Mouse (Mus musculus): ENCODE measurements around the gene Eif4a1. TPM values are rescaled to one million over a fixed set of nuclear protein-coding genes. Genes with fewer than 3 reads are reported as not detected.

Eif4a1 gene
- polyA plus RNA-seq, 1 experiment from 2014 or later, result 481 TPM

GRCm38 (mm10) chr11:69682209-69682839 is 10.1 kb upstream of the Eif4a1 start:
- WGBS, result 24% methylated on average over 24 of the region's 24 CpGs
- DNase-seq (ENCODE audit: low spot score), result no peak
- Histone ChIP-seq H3K9me3 (no peaks in the 10 kb centered on the region), H3K36me3 (peaks cover 33% of the 10 kb centered on the region), H3K4me1 (peaks cover 37% of the 10 kb centered on the region), H3K27ac (peak overlapping the region; percentile 94), H3K27me3 (ENCODE audit: insufficient read depth, poor library complexity, severe bottlenecking) (peaks cover 23% of the 10 kb centered on the region), H3K4me3 (peak overlapping the region; percentile 90)

GRCm38 (mm10) chr11:69681314-69682208 is 9.3 kb upstream of the Eif4a1 start, which contains the start of gene Senp3:
Gene Senp3 (minus strand): TSS chr11:69682084.
- under 1% methylated on average over 79 of the region's 80 CpGs for WGBS
- H3K4me3 ChIP-seq, result peak within 1 kb of the TSS; percentile 90
- H3K27ac ChIP-seq, result peak within 1 kb of the TSS; percentile 94
- peaks cover 40% of the 10 kb centered on the region for H3K36me3 ChIP-seq
- H3K9me3 ChIP-seq, result no peaks in the 10 kb centered on the region
- H3K4me1 ChIP-seq, result peaks cover 31% of the 10 kb centered on the region
- DNase-seq (ENCODE audit: low spot score), result peak; percentile 98
- H3K27me3 ChIP-seq (ENCODE audit: insufficient read depth, poor library complexity, severe bottlenecking), result peaks cover 17% of the 10 kb centered on the region

- H3K27ac ChIP-seq, result 0 out of 2 replicates have a peak overlapping the region, but pooled peaks have one; percentile 42
- WGBS, result 88% methylated on average over 30 of the region's 30 CpGs
These were observed 8.1 kb upstream of the Eif4a1 start for GRCm38 (mm10) chr11:69680136-69680855.

GRCm38 (mm10) chr11:69679144-69679543 is 6.9 kb upstream of the Eif4a1 start:
- Histone ChIP-seq H3K36me3 (peaks cover 65% of the 10 kb centered on the region), H3K4me3 (no peak overlapping the region), H3K9me3 (no peaks in the 10 kb centered on the region), H3K4me1 (peaks cover 21% of the 10 kb centered on the region), H3K27me3 (ENCODE audit: insufficient read depth, poor library complexity, severe bottlenecking) (peaks cover 4% of the 10 kb centered on the region; the same call in 1 of the 2 replicates), H3K27ac (no peak overlapping the region)
- DNase-seq (ENCODE audit: low spot score), result no peak
- 100% methylated on average over 2 of the region's 2 CpGs for WGBS

More at GRCm38 (mm10) chr11:69680136-69680855, 8.1 kb upstream of the Eif4a1 start:
- Histone ChIP-seq H3K4me3 (peak overlapping the region; percentile 90), H3K27me3 (ENCODE audit: insufficient read depth, poor library complexity, severe bottlenecking) (peaks cover 15% of the 10 kb centered on the region), H3K9me3 (no peaks in the 10 kb centered on the region), H3K4me1 (peaks cover 26% of the 10 kb centered on the region), H3K36me3 (peaks cover 53% of the 10 kb centered on the region)
- DNase-seq (ENCODE audit: low spot score), result no peak

DNA sequence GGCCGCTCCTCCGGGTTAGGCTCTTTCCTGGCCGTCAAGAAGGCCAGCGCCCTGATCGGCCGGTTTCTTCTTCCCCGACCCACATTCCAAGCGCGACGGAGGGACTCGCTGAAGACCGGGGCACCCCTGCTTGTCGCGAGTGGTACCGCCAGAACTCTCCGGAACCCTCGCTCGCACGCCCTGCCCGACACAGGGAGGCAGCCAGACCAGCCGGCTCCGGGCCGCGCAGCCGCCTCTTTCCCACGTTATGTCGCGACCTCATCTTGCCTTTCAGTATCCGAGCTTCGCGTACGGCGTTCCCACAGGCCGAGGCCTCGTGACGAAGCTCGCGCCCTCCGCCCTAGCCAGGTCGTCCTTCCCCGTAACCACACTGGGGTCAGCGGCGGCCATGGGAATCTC is 498 bp downstream of the Eif4a1 start:
- Histone ChIP-seq H3K4me3 (peak overlapping the region; percentile 100), H3K27me3 (ENCODE audit: insufficient read depth, poor library complexity, severe bottlenecking) (no peaks in the 10 kb centered on the region), H3K9me3 (no peaks in the 10 kb centered on the region), H3K4me1 (peaks cover 7% of the 10 kb centered on the region), H3K27ac (peak overlapping the region; percentile 100), H3K36me3 (peaks cover 85% of the 10 kb centered on the region)
- under 1% methylated on average over 43 of the region's 43 CpGs for WGBS
- peak; percentile 87 for DNase-seq (ENCODE audit: low spot score)

DNA sequence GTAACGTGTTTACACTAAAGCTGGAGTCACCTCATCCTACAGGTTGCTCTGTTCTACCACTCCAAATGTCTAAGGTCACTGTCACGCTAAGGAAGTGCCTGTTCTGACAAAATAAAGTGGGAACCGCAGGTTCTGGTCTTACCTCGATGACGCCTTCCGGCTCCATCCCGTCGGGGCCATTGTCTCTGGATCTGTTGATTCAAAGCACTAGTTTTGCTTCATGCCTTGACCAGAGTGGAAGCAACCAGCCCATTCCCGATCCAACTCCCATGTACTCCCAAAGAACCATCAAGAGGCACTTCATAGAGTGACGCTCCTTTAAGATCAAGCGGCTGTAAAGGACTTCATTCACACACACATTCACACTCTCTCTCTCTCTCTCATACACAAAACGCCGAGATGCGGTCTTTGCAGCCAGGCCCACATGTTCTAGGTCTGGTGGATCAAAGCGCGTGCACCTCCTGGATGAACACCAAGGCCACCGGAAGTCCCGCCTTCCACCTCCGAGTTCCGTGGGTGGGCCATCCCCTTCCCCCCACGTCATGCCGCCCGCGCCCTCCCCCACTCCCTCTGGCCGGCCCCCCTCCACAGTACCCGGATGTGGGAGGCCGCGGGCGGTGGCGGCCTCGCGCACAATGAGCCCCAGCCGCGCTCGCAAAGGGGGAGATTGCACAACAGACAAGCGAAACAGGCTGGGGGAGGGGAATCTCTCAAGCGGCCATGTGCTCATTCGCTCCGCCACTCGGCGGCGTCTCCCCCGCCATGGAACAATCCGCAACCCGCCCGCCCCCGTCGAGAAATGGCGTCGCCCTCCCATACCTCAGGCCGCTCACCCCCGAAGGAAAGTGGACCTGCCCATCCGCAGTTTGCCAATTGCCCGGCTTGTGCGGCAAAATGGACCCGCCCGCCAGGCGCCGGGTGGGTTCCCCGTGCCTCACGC is 1.2 kb downstream of the Eif4a1 start:
- no peaks in the 10 kb centered on the region for H3K27me3 ChIP-seq (ENCODE audit: insufficient read depth, poor library complexity, severe bottlenecking)
- H3K27ac ChIP-seq, result peak overlapping the region; percentile 100
- H3K4me1 ChIP-seq, result peaks cover 7% of the 10 kb centered on the region
- DNase-seq (ENCODE audit: low spot score), result peak; percentile 96
- WGBS, result 1% methylated on average over 61 of the region's 61 CpGs
- peak overlapping the region; percentile 100 for H3K4me3 ChIP-seq
- peaks cover 85% of the 10 kb centered on the region for H3K36me3 ChIP-seq
- no peaks in the 10 kb centered on the region for H3K9me3 ChIP-seq

GRCm38 (mm10) chr11:69666665-69667005 is 5.6 kb downstream of the Eif4a1 start:
- peaks cover 78% of the 10 kb centered on the region for H3K36me3 ChIP-seq
- no peak overlapping the region for H3K27ac ChIP-seq
- peaks cover 26% of the 10 kb centered on the region for H3K4me1 ChIP-seq
- DNase-seq (ENCODE audit: low spot score), result no peak
- no peaks in the 10 kb centered on the region for H3K9me3 ChIP-seq
- H3K27me3 ChIP-seq (ENCODE audit: insufficient read depth, poor library complexity, severe bottlenecking), result no peaks in the 10 kb centered on the region
- WGBS, result 86% methylated on average over 3 of the region's 3 CpGs
- no peak overlapping the region for H3K4me3 ChIP-seq

DNA sequence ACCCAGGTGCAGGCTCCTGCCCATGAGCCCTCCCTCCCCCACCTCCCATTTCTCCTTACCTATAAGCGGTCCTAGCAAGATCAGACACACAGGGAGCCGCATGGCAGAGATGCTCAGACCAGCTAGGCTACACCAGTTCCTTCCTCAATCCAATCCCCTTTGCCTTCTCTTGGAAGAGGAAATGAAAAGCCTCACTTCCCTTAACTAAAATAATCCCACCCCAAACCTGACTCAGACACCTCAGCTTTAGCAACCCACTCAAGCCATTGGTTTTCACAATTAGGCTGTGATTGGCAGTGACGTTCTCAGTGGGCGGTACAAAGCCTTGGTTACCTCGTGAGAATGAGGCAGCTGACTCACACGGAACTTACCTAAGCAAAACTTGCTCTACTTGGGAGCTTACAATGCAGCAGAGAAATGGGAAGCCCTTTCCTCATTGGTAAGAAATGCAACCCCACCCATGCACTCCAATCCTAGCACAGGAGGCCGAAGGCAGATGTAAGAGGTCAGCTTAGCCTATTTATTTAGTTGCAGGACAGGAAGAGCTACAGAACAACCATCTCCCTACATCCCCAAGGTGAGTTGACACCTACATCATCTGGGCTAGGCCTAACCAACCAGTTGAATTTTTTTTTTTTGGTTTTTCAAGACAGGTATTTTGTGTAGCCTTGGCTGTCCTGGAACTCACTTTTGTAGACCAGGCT is 6.1 kb downstream of the Eif4a1 start, which contains the start of gene Cd68:
Gene Cd68, minus strand, starts transcription at position 193 of the 704 bp plus-strand sequence.
- peaks cover 74% of the 10 kb centered on the region for H3K36me3 ChIP-seq
- no peaks in the 10 kb centered on the region for H3K27me3 ChIP-seq (ENCODE audit: insufficient read depth, poor library complexity, severe bottlenecking)
- 33% methylated on average over 7 of the region's 7 CpGs for WGBS
- no peak for DNase-seq (ENCODE audit: low spot score)
- H3K9me3 ChIP-seq, result no peaks in the 10 kb centered on the region
- peaks cover 31% of the 10 kb centered on the region for H3K4me1 ChIP-seq
- H3K27ac ChIP-seq, result 0 out of 2 replicates have a peak within 1 kb of the TSS, but pooled peaks have one; percentile 16
- H3K4me3 ChIP-seq, result no peak within 1 kb of the TSS

GRCm38 (mm10) chr11:69665457-69665960 is 6.7 kb downstream of the Eif4a1 start:
- H3K27me3 ChIP-seq (ENCODE audit: insufficient read depth, poor library complexity, severe bottlenecking), result no peaks in the 10 kb centered on the region
- peaks cover 31% of the 10 kb centered on the region for H3K4me1 ChIP-seq
- H3K9me3 ChIP-seq, result no peaks in the 10 kb centered on the region
- 80% methylated on average over 9 of the region's 9 CpGs for WGBS
- peaks cover 68% of the 10 kb centered on the region for H3K36me3 ChIP-seq
- no peak for DNase-seq (ENCODE audit: low spot score)
- H3K4me3 ChIP-seq, result no peak overlapping the region
- H3K27ac ChIP-seq, result 0 out of 2 replicates have a peak overlapping the region, but pooled peaks have one; percentile 16

GRCm38 (mm10) chr11:69664841-69665240 is 7.4 kb downstream of the Eif4a1 start:
- H3K4me3 ChIP-seq, result no peak overlapping the region
- H3K27ac ChIP-seq, result no peak overlapping the region
- H3K36me3 ChIP-seq, result peaks cover 61% of the 10 kb centered on the region
- DNase-seq (ENCODE audit: low spot score), result no peak
- H3K9me3 ChIP-seq, result no peaks in the 10 kb centered on the region
- 92% methylated on average over 7 of the region's 7 CpGs for WGBS
- peaks cover 29% of the 10 kb centered on the region for H3K4me1 ChIP-seq
- no peaks in the 10 kb centered on the region for H3K27me3 ChIP-seq (ENCODE audit: insufficient read depth, poor library complexity, severe bottlenecking)

DNA sequence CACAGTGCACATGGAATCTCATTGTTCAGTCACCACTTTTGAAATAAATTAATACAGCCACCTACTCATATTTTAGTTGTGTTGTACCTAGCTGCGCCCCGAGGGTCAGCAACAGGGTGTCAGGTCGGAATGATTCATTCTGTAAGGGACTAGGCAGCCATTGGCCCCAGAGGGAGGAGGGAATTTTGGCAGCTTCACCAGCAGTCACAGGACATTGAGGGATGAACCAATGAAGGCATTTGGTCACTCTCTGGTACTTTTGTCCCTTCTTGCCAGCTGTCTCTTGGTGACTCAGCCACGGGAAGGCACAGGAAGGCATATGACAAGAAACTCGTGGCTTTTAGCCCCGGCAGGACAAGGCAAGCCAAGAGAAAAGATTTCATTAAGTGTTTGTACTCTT is 8.4 kb downstream of the Eif4a1 start:
- Histone ChIP-seq H3K36me3 (peaks cover 57% of the 10 kb centered on the region), H3K27ac (peak overlapping the region; percentile 97; the same call in 1 of the 2 replicates), H3K27me3 (ENCODE audit: insufficient read depth, poor library complexity, severe bottlenecking) (no peaks in the 10 kb centered on the region), H3K9me3 (no peaks in the 10 kb centered on the region), H3K4me3 (no peak overlapping the region), H3K4me1 (peaks cover 25% of the 10 kb centered on the region)
- DNase-seq (ENCODE audit: low spot score), result no peak
- WGBS, result 92% methylated on average over 6 of the region's 6 CpGs
